Mouse (Mus musculus) megakaryocyte, embryonic 14.5 days (primary cell): Measurements from ENCODE around the gene Ndst2.

ENCODE experiments used
- FLI1 ChIP-seq: IDR thresholded peaks from 2 replicates; pipeline ENCODE4 v1.6.1; 2012; ENCODE audit warnings: low read length, inconsistent platforms, mixed read lengths
- GATA1 ChIP-seq: IDR thresholded peaks from 3 replicates; pipeline ENCODE4 v1.6.1; 2012; ENCODE audit warnings: mixed read lengths, low read length, inconsistent platforms, borderline replicate concordance

GRCm38 (mm10) chr14:20702741-20703381, 31.5 kb downstream of the Ndst2 start, which contains the start of gene Chchd1:
- TF ChIP-seq GATA1 (no peak), FLI1 (no peak)
